Mouse (Mus musculus): Measurements from ENCODE around the gene A030003K21Rik. TPM values are rescaled to one million over a fixed set of nuclear protein-coding genes. Genes with fewer than 3 reads are reported as not detected.
"Not testable (repeated sequence)": the region's sequence is repeated elsewhere in the genome, so short reads cannot be mapped to it uniquely, and the experiment has no call there.

The A030003K21Rik gene
- not detected for total RNA-seq (2022)

GRCm38 (mm10) chr1:82943295-82943694 is at the start of gene A030003K21Rik:
Gene A030003K21Rik, minus strand, starts transcription at chr1:82943388.
- not testable (repeated sequence) for DNase-seq (ENCODE audit: low spot score in 2 of 2)

DNA sequence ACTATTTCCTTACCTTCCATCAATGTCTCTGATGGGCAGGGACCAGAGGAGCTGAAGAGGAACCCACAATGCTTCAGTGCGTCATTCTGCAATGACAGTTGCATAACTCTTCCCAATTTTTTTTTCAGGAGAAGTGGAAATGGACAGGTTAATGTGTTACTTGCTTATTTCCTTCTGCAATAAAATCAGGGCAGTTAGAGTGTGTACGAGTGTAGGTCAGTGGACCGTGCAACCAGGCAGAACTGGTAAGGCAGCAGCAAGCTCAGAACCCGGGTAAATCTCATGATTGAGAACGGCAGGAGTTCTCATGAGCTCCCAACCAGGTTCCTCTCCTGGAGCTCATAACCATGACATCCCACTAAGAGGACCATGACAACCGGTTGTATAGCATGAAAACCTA is 48.9 kb upstream of the A030003K21Rik start:
- no peak for DNase-seq (ENCODE audit: low spot score in 2 of 2)

- no peak for DNase-seq (ENCODE audit: low spot score in 2 of 2)
These were observed 48.4 kb upstream of the A030003K21Rik start for GRCm38 (mm10) chr1:82991596-82991995.

DNA sequence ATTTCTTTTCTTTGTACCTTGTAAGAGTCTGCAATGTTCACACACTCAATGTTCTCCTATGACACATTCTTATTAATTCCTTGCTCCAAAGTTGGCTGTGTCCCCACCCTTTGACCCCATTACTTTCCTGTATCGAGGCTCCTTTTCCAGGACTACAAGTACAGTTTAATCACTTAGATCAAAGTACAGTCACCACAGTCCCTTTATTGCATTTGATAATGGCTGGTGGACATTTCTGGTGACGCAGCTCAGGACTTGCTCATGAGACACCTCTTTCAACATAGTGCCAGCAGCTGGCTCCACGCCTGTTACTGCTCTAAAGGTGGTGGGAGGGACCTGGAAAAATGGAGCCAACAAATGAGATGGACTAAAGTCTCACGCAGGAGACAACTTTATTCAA is 47.9 kb upstream of the A030003K21Rik start:
- no peak for DNase-seq (ENCODE audit: low spot score in 2 of 2)

DNA sequence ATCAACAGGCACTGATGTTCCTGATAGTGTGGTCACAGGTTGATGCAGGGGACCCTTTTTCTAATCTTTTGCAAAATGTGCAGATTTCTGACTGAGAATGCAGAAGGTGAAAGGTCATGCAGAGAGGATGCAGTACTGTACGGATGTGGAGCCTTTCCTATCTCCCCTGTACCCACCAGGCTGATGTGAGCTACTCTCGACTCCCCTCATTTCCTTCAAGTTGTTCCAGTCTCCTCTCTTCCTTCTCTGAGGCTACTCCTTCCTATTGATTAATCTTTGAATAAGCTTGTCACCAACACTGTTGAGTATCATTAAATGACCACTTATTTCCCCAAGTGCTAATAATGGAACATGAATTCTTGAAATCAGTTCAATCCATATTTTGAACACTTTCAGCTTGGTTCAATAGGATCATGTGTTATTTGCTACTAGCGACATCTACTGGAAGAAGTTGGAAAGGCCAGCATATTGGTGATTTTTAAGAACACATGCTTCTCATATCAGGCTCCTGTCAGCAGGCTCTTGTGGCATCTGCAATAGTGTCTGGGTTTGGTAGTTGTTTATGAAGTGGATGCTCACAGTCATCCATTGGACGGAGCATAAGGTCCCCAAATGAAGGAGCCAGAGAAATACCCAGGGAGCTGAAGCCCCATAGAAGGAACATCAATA is 44.5 kb upstream of the A030003K21Rik start:
- DNase-seq (ENCODE audit: low spot score in 2 of 2) = no peak

GRCm38 (mm10) chr1:82986738-82987137 is 43.5 kb upstream of the A030003K21Rik start:
- no peak for DNase-seq (ENCODE audit: low spot score in 2 of 2)

- DNase-seq (ENCODE audit: low spot score in 2 of 2) = no peak
These were observed 34.7 kb upstream of the A030003K21Rik start for GRCm38 (mm10) chr1:82977840-82978239.

DNA sequence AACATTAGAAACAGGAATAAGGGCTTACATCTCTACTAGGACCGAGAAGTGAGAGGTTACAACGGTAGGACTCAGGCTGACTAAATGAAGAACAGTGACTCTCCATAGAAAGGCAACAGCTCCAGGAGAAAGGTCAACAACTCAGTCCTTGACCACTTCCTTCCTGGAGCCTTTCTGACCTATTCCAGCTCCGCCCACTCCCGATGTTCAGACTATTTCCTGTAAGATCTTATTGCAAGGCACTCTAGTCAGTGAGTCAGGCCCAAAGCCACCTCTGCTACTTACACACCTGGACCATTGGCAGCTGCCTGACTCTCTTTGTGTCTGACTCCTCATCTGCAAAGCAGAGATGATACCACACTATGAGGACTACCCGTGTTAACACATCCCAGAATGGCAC is 32.6 kb upstream of the A030003K21Rik start:
- DNase-seq (ENCODE audit: low spot score in 2 of 2) = no peak

DNA sequence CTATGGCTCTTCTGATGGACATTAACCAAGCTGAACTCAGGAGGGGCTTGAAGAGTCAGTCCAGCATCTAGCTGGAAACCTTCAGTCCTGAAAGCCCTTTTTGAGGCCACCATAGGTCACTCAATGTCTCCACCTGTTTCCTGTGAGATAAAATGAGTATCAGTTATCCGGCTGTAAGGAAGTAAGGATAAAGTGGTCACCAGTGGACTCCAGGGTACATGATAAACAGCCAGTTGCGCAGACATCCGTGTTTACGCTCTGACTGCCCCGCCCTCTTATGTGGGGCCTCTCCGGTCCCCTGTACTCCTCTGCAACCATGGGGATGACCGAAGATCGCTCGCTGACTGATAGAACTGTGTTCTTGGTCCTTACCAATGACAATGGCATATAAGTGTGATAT is 31.2 kb upstream of the A030003K21Rik start:
- no peak for DNase-seq (ENCODE audit: low spot score in 2 of 2)

DNA sequence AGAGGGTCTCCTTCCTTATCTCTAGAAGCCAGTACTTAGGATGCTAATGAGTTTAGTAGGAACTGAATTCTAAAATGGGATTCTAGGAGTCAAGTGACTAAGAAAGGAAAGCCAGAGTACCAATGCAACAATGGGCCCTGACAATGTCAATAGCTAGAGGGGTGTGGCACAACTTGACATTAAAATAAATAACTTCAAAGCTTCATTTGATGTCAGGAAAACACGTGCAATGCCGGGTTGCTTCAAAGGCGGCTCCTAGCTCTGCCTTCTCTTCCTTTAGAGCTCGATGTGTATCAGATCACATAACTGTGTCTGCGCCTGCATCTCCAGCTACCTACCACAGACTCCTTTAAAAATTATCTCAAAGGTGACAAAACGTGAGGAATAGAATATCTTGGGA is 30.7 kb upstream of the A030003K21Rik start:
- no peak for DNase-seq (ENCODE audit: low spot score in 2 of 2)

- no peak for DNase-seq (ENCODE audit: low spot score in 2 of 2)
These were observed 30.1 kb upstream of the A030003K21Rik start for GRCm38 (mm10) chr1:82973244-82973643.

GRCm38 (mm10) chr1:82972046-82972445 is 28.9 kb upstream of the A030003K21Rik start:
- DNase-seq (ENCODE audit: low spot score in 2 of 2) = no peak

- DNase-seq (ENCODE audit: low spot score in 2 of 2) = no peak
These were observed 23.2 kb upstream of the A030003K21Rik start for GRCm38 (mm10) chr1:82966413-82966812.

DNA sequence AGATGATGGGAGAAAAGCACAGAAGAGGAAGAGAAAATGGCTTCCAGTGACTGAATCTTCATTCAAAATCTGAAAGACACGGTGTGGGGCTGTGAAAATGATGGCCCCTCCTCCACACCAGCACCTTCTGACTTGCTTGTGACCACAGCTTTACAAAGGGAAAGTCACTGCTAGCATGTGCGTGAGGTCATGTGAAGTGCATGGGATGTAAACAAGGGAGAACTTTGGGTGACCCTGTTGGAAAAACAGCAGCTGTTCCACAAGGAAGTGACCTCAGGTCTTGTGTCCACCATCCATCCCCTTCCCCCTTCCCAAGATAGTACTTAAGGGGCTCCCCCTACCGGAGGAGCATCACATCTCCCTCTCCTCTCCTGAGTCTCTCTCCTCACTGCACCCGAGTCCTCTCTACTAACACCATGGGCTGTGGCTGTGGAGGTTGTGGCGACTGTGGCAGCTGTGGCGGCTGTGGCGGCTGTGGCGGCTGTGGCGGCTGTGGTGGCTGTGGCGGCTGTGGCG is 16.7 kb upstream of the A030003K21Rik start, which contains the start of gene Gm47955:
TSS of gene Gm47955 (plus strand) at position 417 of the 516 bp plus-strand sequence.
- DNase-seq (ENCODE audit: low spot score in 2 of 2) = no peak

GRCm38 (mm10) chr1:82955913-82956312 is 12.7 kb upstream of the A030003K21Rik start, which contains the start of gene Gm7544:
Gene Gm7544, minus strand, starts transcription at chr1:82956013.
- DNase-seq (ENCODE audit: low spot score in 2 of 2) = not testable (repeated sequence)

- DNase-seq (ENCODE audit: low spot score in 2 of 2) = no peak
These were observed 5.4 kb upstream of the A030003K21Rik start for GRCm38 (mm10) chr1:82948601-82949000.

GRCm38 (mm10) chr1:82946029-82946428 is 2.8 kb upstream of the A030003K21Rik start:
- not testable (repeated sequence) for DNase-seq (ENCODE audit: low spot score in 2 of 2)

DNA sequence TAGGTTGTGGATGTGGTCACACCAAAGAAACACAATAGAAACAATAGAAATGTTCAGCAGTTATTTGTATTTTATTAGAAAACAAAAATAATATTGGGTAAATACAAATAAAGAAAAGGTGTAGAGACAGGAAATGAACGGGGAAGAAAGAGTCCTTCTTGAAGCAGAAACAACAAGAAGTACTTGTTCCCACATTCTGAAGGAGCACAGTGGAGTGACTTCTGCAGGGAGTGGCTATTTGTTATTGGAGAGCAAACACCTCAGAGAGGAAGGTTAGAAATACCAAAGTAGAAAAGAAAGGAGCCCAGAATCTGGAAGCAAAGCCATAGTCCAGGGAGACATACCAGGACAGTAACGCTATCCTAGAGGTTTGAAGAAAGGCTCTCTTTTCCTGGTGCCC is 683 bp downstream of the A030003K21Rik start:
- not testable (repeated sequence) for DNase-seq (ENCODE audit: low spot score in 2 of 2)

- no peak for DNase-seq (ENCODE audit: low spot score in 2 of 2)
These were observed 4.5 kb downstream of the A030003K21Rik start for GRCm38 (mm10) chr1:82938666-82939065.

GRCm38 (mm10) chr1:82931326-82931725 is 11.9 kb downstream of the A030003K21Rik start, which contains the start of gene Gm6217:
Gene Gm6217, minus strand, starts transcription at chr1:82931399.
- not testable (repeated sequence) for DNase-seq (ENCODE audit: low spot score in 2 of 2)

DNA sequence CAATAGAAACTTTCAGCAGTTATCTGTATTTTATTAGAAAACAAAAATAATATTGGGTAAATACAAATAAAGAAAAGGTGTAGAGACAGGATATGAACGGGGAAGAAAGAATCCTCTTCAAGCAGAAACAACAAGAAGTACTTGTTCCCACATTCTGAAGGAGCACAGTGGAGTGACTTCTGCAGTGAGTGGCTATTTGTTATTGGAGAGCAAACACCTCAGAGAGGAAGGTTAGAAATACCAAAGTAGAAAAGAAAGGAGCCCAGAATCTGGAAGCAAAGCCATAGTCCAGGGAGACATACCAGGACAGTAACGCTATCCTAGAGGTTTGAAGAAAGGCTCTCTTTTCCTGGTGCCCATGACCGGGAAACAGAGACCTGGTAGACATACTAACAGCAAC is 12.6 kb downstream of the A030003K21Rik start:
- DNase-seq (ENCODE audit: low spot score in 2 of 2) = not testable (repeated sequence)

DNA sequence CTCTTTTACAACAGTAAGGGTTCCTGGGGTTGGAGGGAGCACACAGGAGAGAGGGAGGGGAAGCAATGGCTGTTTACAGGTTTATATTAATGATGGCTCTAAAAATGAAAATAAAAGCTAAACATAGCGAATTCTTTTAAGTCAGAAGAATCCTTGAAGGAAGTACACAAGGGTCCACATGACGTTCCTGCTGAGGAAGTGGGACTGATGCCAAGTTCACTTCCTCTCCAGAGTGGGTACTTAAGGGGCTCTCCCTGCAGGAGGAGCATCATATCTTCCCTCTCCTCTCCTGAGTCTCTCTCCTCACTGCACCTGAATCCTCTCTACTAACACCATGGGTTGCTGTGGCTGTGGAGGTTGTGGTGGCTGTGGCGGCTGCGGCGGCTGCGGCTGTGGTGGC is 18.5 kb downstream of the A030003K21Rik start, which contains the start of gene A030014E15Rik:
TSS of gene A030014E15Rik (plus strand) at position 268 of the 400 bp plus-strand sequence.
- DNase-seq (ENCODE audit: low spot score in 2 of 2) = no peak

- not testable (repeated sequence) for DNase-seq (ENCODE audit: low spot score in 2 of 2)
These were observed 29.8 kb downstream of the A030003K21Rik start for GRCm38 (mm10) chr1:82913434-82913833.
